Mouse (Mus musculus) megakaryocyte, embryonic 14.5 days (primary cell): ENCODE data around the gene Itgb5. TPM values are rescaled to one million over a fixed set of nuclear protein-coding genes. Genes with fewer than 3 reads are reported as not detected.

Experiments used
- H3K27me3 ChIP-seq: replicated peaks from 2 replicates; pipeline ENCODE3; 2012; ENCODE audit warnings: inconsistent platforms
- H3K36me3 ChIP-seq: replicated peaks from 2 replicates; pipeline ENCODE3; 2012; ENCODE audit warnings: low read length, inconsistent platforms, mixed read lengths
- H3K4me1 ChIP-seq: 2 replicates; pipeline ENCODE4 v1.6.1; 2012; ENCODE audit warnings: inconsistent platforms
- H3K4me3 ChIP-seq: replicated peaks from 2 replicates; pipeline ENCODE3; 2012; ENCODE audit warnings: moderate library complexity, mild to moderate bottlenecking, inconsistent platforms
- H3K9me3 ChIP-seq: 2 replicates; pipeline ENCODE4 v1.6.1; 2012; ENCODE audit warnings: inconsistent platforms
- FLI1 ChIP-seq: IDR thresholded peaks from 2 replicates; pipeline ENCODE4 v1.6.1; 2012; ENCODE audit warnings: low read length, inconsistent platforms, mixed read lengths
- GATA1 ChIP-seq: IDR thresholded peaks from 3 replicates; pipeline ENCODE4 v1.6.1; 2012; ENCODE audit warnings: mixed read lengths, low read length, inconsistent platforms, borderline replicate concordance
- polyA plus RNA-seq: library from polyadenylated mRNA; stranded (reverse); fragments of >175 nt; gene quantifications from 2 replicates; pipeline ENCODE4 v1.2.3, GENCODE M21; 2012; ENCODE audit warnings: low replicate concordance; ENCODE audit not compliant: insufficient read depth

Gene Itgb5
- polyA plus RNA-seq, 1 experiment, result 13.0 TPM

GRCm38 (mm10) chr16:33996030-33996429 is 166.6 kb downstream of the Itgb5 start:
- Histone ChIP-seq H3K36me3 (no peaks in the 10 kb centered on the region), H3K4me1 (peaks cover 54% of the 10 kb centered on the region), H3K4me3 (no peak overlapping the region), H3K9me3 (no peaks in the 10 kb centered on the region), H3K27me3 (peaks cover 19% of the 10 kb centered on the region)
- no peak for TF ChIP-seq GATA1
- no peak for TF ChIP-seq FLI1

- H3K9me3 ChIP-seq, result 0 out of 2 replicates have a peak, but pooled peaks cover 2% of the 10 kb centered on the region
- TF ChIP-seq FLI1 (no peak), GATA1 (no peak)
- peaks cover 15% of the 10 kb centered on the region for H3K36me3 ChIP-seq
- H3K27me3 ChIP-seq, result peaks cover 16% of the 10 kb centered on the region
- no peak overlapping the region for H3K4me3 ChIP-seq
- H3K4me1 ChIP-seq, result peaks cover 71% of the 10 kb centered on the region
These were observed 168.5 kb downstream of the Itgb5 start for GRCm38 (mm10) chr16:33998011-33998410.

Other genes starting within 250 kb of the Itgb5 start
- gene Heg1, start 145.3 kb upstream of the Itgb5 start, polyA plus RNA-seq, result 0.86 TPM in 1 of 2 replicates, not detected in the other
- 11.6 and 21.1 TPM in 2 replicates for gene Muc13, start 35.6 kb upstream of the Itgb5 start, polyA plus RNA-seq
- gene Umps, start 137.4 kb downstream of the Itgb5 start, polyA plus RNA-seq, result 5.2 and 6.5 TPM in 2 replicates